Mouse (Mus musculus): ENCODE data around the gene Sik3.

Gene Sik3

DNA sequence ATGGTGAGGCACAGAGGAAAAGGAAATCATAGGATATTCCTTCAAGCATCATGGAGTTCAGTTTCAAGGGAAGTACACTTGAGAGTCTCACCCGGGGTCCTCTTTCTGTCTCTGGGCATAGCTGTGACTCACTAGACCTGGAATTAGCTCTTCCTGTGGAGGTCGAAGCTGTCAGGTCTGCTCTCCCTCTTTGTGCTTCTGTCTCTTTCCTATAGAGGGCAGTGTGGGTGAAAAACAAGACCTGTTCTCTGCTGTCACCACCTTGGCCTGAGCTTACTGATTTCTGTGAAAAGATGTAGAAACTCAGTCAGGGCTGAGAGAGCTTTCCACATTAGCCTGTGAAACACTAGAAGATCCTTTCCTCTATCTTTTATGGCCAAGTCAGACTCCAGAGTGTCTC is 172.6 kb downstream of the Sik3 start:
- DNase-seq (ENCODE audit: extremely low read depth, low read depth, low spot score): no peak

GRCm38 (mm10) chr9:46186387-46186786 is 173.8 kb downstream of the Sik3 start:
- no peak for DNase-seq (ENCODE audit: extremely low read depth, low read depth, low spot score)

- no peak for DNase-seq (ENCODE audit: extremely low read depth, low read depth, low spot score)
Observed at GRCm38 (mm10) chr9:46188370-46188769, 175.8 kb downstream of the Sik3 start.

GRCm38 (mm10) chr9:46188956-46189355 is 176.3 kb downstream of the Sik3 start:
- DNase-seq (ENCODE audit: extremely low read depth, low read depth, low spot score): no peak

DNA sequence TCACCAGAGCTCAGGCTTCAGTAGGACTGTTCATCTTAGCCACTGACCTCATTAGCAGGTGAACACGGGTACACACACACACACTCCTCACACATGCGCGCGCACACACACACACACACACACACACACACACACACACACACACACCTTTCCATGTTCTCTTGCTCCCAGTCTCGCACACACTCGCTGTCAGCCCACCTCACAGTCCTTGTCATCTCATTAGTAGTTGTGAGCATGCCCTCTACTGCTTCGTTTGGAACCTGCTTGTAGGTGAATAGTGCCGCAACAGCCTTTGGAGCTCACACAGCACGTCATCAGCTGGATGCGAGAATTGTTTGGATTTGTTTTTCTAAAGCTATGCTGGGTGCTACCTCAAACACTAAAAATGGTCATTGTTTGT is 176.8 kb downstream of the Sik3 start:
- no peak for DNase-seq (ENCODE audit: extremely low read depth, low read depth, low spot score)

DNA sequence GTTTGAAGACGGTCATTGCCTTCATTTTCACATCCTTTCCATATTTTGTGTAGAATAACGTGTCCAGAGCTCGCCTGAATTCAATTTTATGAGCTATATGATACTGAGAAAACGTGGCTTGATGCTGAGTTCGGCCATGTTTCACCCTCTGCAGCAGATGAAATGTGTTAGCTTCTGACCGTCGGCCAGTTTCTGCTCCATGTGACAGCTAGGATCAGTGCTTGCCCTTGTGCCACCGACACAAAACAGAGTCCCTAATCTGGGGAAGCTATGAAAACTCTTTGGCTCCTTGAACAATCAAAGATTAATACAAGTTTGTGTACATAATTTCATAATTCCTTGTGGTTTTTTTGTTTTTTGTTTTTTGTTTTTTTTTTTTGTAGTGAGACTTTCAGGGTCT is 178.6 kb downstream of the Sik3 start:
- DNase-seq (ENCODE audit: extremely low read depth, low read depth, low spot score): no peak

GRCm38 (mm10) chr9:46191644-46192043 is 179.0 kb downstream of the Sik3 start:
- DNase-seq (ENCODE audit: extremely low read depth, low read depth, low spot score): no peak

DNA sequence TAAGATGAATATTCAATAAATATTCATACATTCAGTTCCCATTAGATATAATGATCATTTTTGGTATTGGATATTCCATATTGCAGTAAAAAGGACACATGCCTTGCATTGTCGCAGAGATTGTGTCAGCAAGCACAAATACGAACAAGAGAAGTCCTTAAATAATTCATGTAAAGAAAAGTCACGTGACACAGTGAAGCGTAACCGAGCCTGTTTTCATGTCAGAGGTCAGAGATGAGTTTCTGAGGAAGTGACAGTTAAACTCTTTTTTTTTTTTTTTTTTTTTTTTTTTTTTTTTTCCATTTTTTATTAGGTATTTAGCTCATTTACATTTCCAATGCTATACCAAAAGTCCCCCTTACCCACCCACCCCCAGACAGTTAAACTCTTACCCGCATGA is 180.0 kb downstream of the Sik3 start:
- no peak for DNase-seq (ENCODE audit: extremely low read depth, low read depth, low spot score)

GRCm38 (mm10) chr9:46194809-46195208 is 182.2 kb downstream of the Sik3 start:
- no peak for DNase-seq (ENCODE audit: extremely low read depth, low read depth, low spot score)

DNA sequence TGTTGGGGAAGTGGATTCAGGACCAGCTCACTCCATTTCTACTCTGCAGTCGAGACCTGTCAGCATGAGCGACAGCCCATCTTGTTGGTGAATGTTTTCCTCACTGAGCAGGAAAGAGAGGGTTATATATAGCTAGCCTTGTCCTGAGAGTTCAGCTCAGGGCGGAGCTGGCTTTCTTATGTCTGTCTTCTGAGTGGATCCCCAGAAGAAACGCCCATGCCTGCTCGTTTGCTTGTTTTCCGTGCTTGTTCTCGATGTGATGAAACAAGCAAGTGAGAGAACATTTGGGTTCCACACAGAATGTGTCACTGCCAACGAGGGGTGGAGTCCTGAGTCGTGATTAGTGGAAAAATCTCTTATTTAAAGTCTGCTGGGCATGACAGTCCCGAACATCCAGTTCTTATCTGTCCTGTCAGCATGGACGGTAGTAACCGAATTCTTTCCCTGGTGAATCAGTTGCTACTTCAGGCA is 184.1 kb downstream of the Sik3 start:
- no peak for DNase-seq (ENCODE audit: extremely low read depth, low read depth, low spot score)

- no peak for DNase-seq (ENCODE audit: extremely low read depth, low read depth, low spot score)
Observed at GRCm38 (mm10) chr9:46198461-46198860, 185.8 kb downstream of the Sik3 start.

DNA sequence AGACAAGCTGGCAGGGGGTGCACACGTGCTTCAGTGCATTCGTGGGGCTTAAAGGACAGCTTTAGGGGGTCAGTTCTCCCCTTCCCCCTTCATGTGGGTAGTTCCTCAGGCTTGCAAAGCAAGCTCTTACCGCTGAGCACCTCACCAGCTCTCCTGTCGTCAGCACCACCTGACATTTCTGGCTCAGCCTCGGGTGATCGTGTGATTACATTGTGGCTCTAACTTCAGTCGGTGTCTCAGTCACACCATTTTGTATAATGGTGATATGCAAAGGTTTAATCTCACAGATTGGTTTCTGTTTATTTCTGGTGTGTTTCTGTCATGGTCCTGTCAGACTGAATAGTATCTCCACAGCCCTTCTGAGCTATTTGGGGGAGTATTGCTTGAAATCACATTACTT is 186.3 kb downstream of the Sik3 start:
- no peak for DNase-seq (ENCODE audit: extremely low read depth, low read depth, low spot score)

DNA sequence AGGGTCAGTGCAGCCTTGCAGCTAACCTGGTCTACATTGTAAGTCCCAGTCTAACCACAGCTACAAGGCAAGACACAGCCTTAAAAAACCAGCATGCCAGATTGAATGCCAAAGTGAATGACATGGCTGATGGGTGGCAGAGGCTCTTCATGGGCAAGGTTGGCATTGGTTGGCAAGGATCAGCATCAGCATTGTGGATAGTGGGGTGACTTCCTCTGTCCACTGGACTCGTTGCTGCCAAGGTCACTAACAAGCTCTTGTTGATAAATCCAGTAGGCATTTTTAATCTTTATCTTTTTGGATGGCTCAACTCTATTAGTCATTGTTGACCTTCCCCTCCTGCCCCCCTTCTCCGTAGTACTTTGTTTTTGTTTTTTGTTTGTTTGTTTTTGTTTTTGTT is 187.0 kb downstream of the Sik3 start:
- DNase-seq (ENCODE audit: extremely low read depth, low read depth, low spot score): no peak

- DNase-seq (ENCODE audit: extremely low read depth, low read depth, low spot score): no peak
Observed at GRCm38 (mm10) chr9:46206834-46207500, 194.3 kb downstream of the Sik3 start.

DNA sequence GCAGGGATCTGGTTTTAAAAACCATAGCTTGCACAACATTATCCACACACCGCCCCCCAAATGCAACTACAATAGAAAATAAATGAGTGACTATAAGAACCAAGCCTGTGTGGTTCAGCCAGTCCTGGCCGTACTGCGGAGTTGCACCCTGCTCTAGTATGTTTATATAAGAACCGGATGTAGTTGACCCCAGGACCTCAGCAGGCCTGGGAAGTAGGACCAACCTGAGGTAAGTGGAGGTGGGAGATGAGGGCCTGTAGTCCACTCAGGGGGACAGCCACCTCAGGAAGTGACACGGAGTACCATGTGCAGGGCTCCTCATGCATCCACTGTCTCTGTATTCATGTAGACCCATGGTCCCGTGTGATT is 194.9 kb downstream of the Sik3 start:
- no peak for DNase-seq (ENCODE audit: extremely low read depth, low read depth, low spot score)

- DNase-seq (ENCODE audit: extremely low read depth, low read depth, low spot score): no peak
Observed at GRCm38 (mm10) chr9:46208401-46208974, 195.9 kb downstream of the Sik3 start.

DNA sequence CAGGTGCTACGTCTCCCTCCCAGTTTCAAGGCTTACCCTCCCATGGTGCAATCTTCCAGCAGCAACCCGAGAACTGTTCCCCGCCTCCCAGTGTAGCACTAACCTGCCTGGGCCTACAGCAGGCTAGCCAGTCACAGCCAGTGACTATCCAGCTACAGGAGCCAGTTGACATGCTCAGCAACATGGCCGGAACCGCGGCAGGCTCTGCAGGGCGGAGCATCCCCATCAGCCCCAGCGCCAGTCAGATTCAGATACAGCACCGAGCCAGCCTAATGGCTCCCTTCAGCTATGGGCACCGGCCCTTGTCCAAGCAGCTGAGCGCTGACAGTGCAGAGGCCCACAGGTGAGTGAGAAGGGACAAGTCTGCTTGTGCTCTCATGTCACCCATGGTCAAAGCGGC is 197.9 kb downstream of the Sik3 start:
- DNase-seq (ENCODE audit: extremely low read depth, low read depth, low spot score): no peak

- DNase-seq (ENCODE audit: extremely low read depth, low read depth, low spot score): peak; percentile 92
Observed at GRCm38 (mm10) chr9:46214276-46214675, 201.7 kb downstream of the Sik3 start.

GRCm38 (mm10) chr9:46214946-46215337 is 202.3 kb downstream of the Sik3 start:
- no peak for DNase-seq (ENCODE audit: extremely low read depth, low read depth, low spot score)

GRCm38 (mm10) chr9:46215338-46216322 is 203.0 kb downstream of the Sik3 start:
- DNase-seq (ENCODE audit: extremely low read depth, low read depth, low spot score): peak; percentile 74

- no peak for DNase-seq (ENCODE audit: extremely low read depth, low read depth, low spot score)
Observed at GRCm38 (mm10) chr9:46216744-46217470, 204.3 kb downstream of the Sik3 start.

Measured in fat pad, adult 2 months (tissue).